Mouse (Mus musculus) heart, postnatal 25 days (tissue): ENCODE results near the gene Krtap16-3. TPM values are rescaled to one million over a fixed set of nuclear protein-coding genes. Genes with fewer than 3 reads are reported as not detected.

Experiments used
- DNase-seq: peaks from one replicate; pipeline ENCODE4 v3.0.0; 2022; ENCODE audit warnings: low spot score
- intact Hi-C: fragments of 180-260 bp; cut with DNase I; formaldehyde crosslinking; loops from one replicate; pipeline ENCODE4 v1.15.1; 2025
- total RNA-seq, 2 experiments: library from RNA; stranded (reverse); gene quantifications; 2 replicates each; pipeline ENCODE4 v1.2.3; 2021

The Krtap16-3 gene
- not detected for total RNA-seq

- DNase-seq = no peak
- intact Hi-C loops = no loop called here
Measured at GRCm38 (mm10) chr16:88962773-88963172, at the start of gene Krtap16-3. Gene Krtap16-3 (minus strand): TSS chr16:88962873.

DNA sequence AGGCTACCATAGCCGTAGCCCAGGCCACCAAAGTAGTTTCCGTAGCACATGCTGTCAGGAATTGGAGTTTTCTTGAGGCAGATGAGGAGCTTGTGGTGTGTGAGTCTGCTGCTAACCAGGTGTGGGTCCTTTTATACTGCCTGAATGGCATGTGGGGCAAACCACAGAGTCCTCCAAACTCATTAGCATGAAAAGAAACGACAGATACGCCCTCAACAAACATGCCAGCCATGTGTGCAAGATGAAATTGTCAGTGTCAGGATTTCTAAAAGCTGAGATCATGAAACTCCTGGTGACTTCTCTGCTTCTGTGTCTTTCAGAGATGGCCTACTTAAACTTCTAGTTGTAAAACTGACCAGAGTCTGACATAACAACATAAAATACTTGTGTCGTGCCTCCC is 48.0 kb upstream of the Krtap16-3 start, which contains the start of gene Krtap22-2:
Gene Krtap22-2, minus strand, starts transcription at position 101 of the 400 bp plus-strand sequence.
- no peak for DNase-seq
- intact Hi-C loops = no loop called here

DNA sequence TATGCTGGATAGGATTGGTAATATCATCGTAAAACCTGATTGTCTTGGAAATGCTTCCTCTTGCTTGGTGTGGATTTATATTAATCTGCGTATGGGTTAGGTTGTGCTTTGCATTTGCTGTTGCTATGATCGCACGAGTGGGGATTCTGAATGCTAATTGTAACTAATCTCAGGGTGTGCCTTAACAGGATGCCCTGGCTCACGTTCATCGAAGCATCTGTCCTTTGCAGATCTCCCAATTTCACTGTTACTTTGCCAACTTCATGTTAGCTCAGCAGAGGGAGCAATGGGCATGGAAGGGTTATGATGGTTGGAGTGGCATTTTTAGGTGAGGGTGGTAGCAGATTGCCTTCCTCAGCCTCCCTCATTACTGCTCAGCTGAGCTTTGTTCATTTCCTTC is 21.6 kb downstream of the Krtap16-3 start:
- DNase-seq = no peak
- intact Hi-C loops = no loop called here

DNA sequence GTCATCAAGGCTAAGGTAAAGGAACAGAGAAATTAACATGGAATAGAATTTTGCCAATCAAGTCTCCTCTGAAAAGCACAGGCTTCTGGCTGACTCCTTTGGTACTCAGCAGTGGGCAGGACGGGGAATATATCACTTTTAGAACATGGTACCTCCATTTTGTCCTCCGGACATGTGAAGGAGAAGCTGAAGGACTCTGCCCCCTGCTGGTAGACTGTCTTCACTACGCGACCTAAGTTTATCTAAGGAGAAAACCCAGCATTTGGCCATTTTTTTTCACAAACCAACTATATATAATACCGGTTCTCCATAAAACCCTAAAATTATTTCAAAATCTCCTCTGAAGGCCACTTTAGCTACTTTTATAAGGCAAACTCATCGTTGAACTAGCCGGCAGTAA is 24.4 kb downstream of the Krtap16-3 start:
- intact Hi-C loops = no loop called here
- DNase-seq = no peak

DNA sequence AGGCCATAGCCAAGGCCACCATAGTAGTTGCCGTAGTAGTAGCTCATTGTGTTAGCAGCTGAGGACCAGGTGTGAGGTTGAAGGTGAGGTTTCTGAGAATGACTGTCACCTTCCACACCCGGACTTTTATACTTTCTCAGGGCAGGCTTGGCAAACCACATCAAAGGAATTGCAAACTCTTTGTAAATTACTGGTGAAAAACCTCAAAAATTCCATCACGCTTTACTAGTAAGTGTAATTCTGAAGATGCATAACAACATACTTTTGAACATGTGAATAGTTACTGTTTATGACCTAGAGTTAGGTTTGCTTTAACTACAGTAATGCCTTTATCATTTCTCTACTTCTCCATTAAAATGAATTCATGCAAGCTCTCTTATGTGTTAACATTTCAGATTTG is 30.5 kb downstream of the Krtap16-3 start, which contains the start of gene Krtap19-9b:
Gene Krtap19-9b, minus strand, starts transcription at position 101 of the 400 bp plus-strand sequence.
- intact Hi-C loops = no loop called here
- DNase-seq = no peak

Other genes starting within 250 kb of the Krtap16-3 start
- gene Krtap13-1, start 234.0 kb downstream of the Krtap16-3 start, total RNA-seq = not detected
- not detected for gene Krtap13, start 211.2 kb downstream of the Krtap16-3 start, total RNA-seq
- not detected for gene 2310034C09Rik, start 204.0 kb downstream of the Krtap16-3 start, total RNA-seq
- gene 2310057N15Rik, start 188.7 kb downstream of the Krtap16-3 start, total RNA-seq = not detected
- not detected for gene Gm5965, start 185.0 kb downstream of the Krtap16-3 start, total RNA-seq
- not detected for gene Gm20741, start 150.7 kb downstream of the Krtap16-3 start, total RNA-seq
- not detected for gene Krtap15, start 142.7 kb downstream of the Krtap16-3 start, total RNA-seq
- not detected for gene Krtap14, start 136.7 kb downstream of the Krtap16-3 start, total RNA-seq
- not detected for gene Krtap19-1, start 93.5 kb downstream of the Krtap16-3 start, total RNA-seq
- not detected for gene Krtap19-2, start 88.6 kb downstream of the Krtap16-3 start, total RNA-seq
- not detected for gene Krtap19-3, start 84.8 kb downstream of the Krtap16-3 start, total RNA-seq
- not detected for gene Krtap19-4, start 77.8 kb downstream of the Krtap16-3 start, total RNA-seq
- gene Krtap19-5, start 66.4 kb downstream of the Krtap16-3 start, total RNA-seq = not detected
- gene Krtap19-9b, start 30.6 kb downstream of the Krtap16-3 start, total RNA-seq = not detected
- gene Krtap22-2, start 47.9 kb upstream of the Krtap16-3 start, total RNA-seq = not detected
- gene Gm10229, start 52.4 kb upstream of the Krtap16-3 start, total RNA-seq = not detected
- gene Krtap6-1, start 68.8 kb upstream of the Krtap16-3 start, total RNA-seq = not detected
- gene Gm10228, start 78.6 kb upstream of the Krtap16-3 start, total RNA-seq = not detected
- not detected for gene Krtap6-5, start 85.0 kb upstream of the Krtap16-3 start, total RNA-seq
- gene 1110025L11Rik, start 101.1 kb upstream of the Krtap16-3 start, total RNA-seq = not detected
- not detected for gene Krtap6-3, start 121.1 kb upstream of the Krtap16-3 start, total RNA-seq
- not detected for gene Gm6358, start 178.0 kb upstream of the Krtap16-3 start, total RNA-seq
- not detected for gene Gm10061, start 188.2 kb upstream of the Krtap16-3 start, total RNA-seq
- not detected for gene Gm9789, start 195.1 kb upstream of the Krtap16-3 start, total RNA-seq
- not detected for gene Gm7735, start 206.6 kb upstream of the Krtap16-3 start, total RNA-seq
- not detected for gene 1110057P08Rik, start 211.9 kb upstream of the Krtap16-3 start, total RNA-seq
- gene Krtap20-2, start 243.0 kb upstream of the Krtap16-3 start, total RNA-seq = not detected